Mouse (Mus musculus): ENCODE data around the gene Mdm4. TPM values are rescaled to one million over a fixed set of nuclear protein-coding genes. Genes with fewer than 3 reads are reported as not detected.

Gene Mdm4
- polyA plus RNA-seq, 1 experiment from 2014 or later, result 35.9 TPM

GRCm38 (mm10) chr1:132928032-132928906 is 102.1 kb downstream of the Mdm4 start:
- Histone ChIP-seq H3K4me2 (no peak overlapping the region), H3K36me3 (no peaks in the 10 kb centered on the region), H3K4me1 (0 out of 2 replicates have a peak, but pooled peaks cover 5% of the 10 kb centered on the region), H3K4me3 (no peak overlapping the region), H3K9ac (no peak overlapping the region), H3K9me3 (no peaks in the 10 kb centered on the region), H3K27me3 (no peaks in the 10 kb centered on the region; the same call in 1 of the 2 replicates), H3K27ac (no peak overlapping the region)
- WGBS, result 39% methylated on average over 19 of the region's 19 CpGs
- ATAC-seq (ENCODE audit: insufficient number of reproducible peaks, low FRiP score, low TSS enrichment, low read depth), result no peak

GRCm38 (mm10) chr1:132925270-132925669 is 105.1 kb downstream of the Mdm4 start:
- WGBS, result 80% methylated on average over 7 of the region's 7 CpGs
- no peak for ATAC-seq (ENCODE audit: insufficient number of reproducible peaks, low FRiP score, low TSS enrichment, low read depth)

GRCm38 (mm10) chr1:132922257-132922656 is 108.1 kb downstream of the Mdm4 start:
- peaks cover 11% of the 10 kb centered on the region for H3K4me1 ChIP-seq
- no peak overlapping the region for H3K9ac ChIP-seq
- no peak overlapping the region for H3K4me2 ChIP-seq
- ATAC-seq (ENCODE audit: insufficient number of reproducible peaks, low FRiP score, low TSS enrichment, low read depth), result no peak
- H3K36me3 ChIP-seq, result no peaks in the 10 kb centered on the region
- no peaks in the 10 kb centered on the region for H3K9me3 ChIP-seq
- 90% methylated on average over 9 of the region's 9 CpGs for WGBS
- H3K27me3 ChIP-seq, result peaks cover 6% of the 10 kb centered on the region; the same call in 1 of the 2 replicates
- H3K4me3 ChIP-seq, result no peak overlapping the region
- no peak overlapping the region for H3K27ac ChIP-seq

More at GRCm38 (mm10) chr1:132925270-132925669, 105.1 kb downstream of the Mdm4 start:
- no peak overlapping the region for H3K4me3 ChIP-seq
- H3K36me3 ChIP-seq, result no peaks in the 10 kb centered on the region
- H3K27me3 ChIP-seq, result no peaks in the 10 kb centered on the region; the same call in 1 of the 2 replicates
- H3K4me2 ChIP-seq, result no peak overlapping the region
- no peaks in the 10 kb centered on the region for H3K9me3 ChIP-seq
- no peak overlapping the region for H3K9ac ChIP-seq
- 0 out of 2 replicates have a peak, but pooled peaks cover 7% of the 10 kb centered on the region for H3K4me1 ChIP-seq
- H3K27ac ChIP-seq, result no peak overlapping the region

GRCm38 (mm10) chr1:132921071-132921470 is 109.3 kb downstream of the Mdm4 start:
- Histone ChIP-seq H3K27me3 (peaks cover 6% of the 10 kb centered on the region; the same call in 1 of the 2 replicates), H3K4me1 (peaks cover 11% of the 10 kb centered on the region), H3K27ac (no peak overlapping the region), H3K36me3 (no peaks in the 10 kb centered on the region), H3K9me3 (no peaks in the 10 kb centered on the region), H3K4me2 (no peak overlapping the region), H3K9ac (no peak overlapping the region), H3K4me3 (no peak overlapping the region)
- 7% methylated on average over 13 of the region's 13 CpGs for WGBS
- ATAC-seq (ENCODE audit: insufficient number of reproducible peaks, low FRiP score, low TSS enrichment, low read depth), result no peak

GRCm38 (mm10) chr1:132919258-132919657 is 111.1 kb downstream of the Mdm4 start:
- peaks cover 6% of the 10 kb centered on the region; the same call in 1 of the 2 replicates for H3K27me3 ChIP-seq
- H3K9ac ChIP-seq, result no peak overlapping the region
- WGBS, result 77% methylated on average over 8 of the region's 8 CpGs
- H3K4me3 ChIP-seq, result no peak overlapping the region
- H3K9me3 ChIP-seq, result no peaks in the 10 kb centered on the region
- ATAC-seq (ENCODE audit: insufficient number of reproducible peaks, low FRiP score, low TSS enrichment, low read depth), result no peak
- H3K36me3 ChIP-seq, result no peaks in the 10 kb centered on the region
- H3K27ac ChIP-seq, result no peak overlapping the region
- H3K4me2 ChIP-seq, result no peak overlapping the region
- peaks cover 11% of the 10 kb centered on the region for H3K4me1 ChIP-seq

- 0 out of 2 replicates have a peak, but pooled peaks have one; percentile 40 for ATAC-seq (ENCODE audit: insufficient number of reproducible peaks, low FRiP score, low TSS enrichment, low read depth)
- Histone ChIP-seq H3K27me3 (peaks cover 6% of the 10 kb centered on the region; the same call in 1 of the 2 replicates), H3K4me2 (no peak overlapping the region), H3K27ac (no peak overlapping the region), H3K9me3 (no peaks in the 10 kb centered on the region), H3K4me3 (no peak overlapping the region), H3K36me3 (no peaks in the 10 kb centered on the region), H3K4me1 (peaks cover 11% of the 10 kb centered on the region), H3K9ac (no peak overlapping the region)
- WGBS, result 16% methylated on average over 10 of the region's 10 CpGs
These were observed 112.2 kb downstream of the Mdm4 start for GRCm38 (mm10) chr1:132918117-132918680.

GRCm38 (mm10) chr1:132917554-132917953 is 112.8 kb downstream of the Mdm4 start:
- H3K27me3 ChIP-seq, result peaks cover 6% of the 10 kb centered on the region; the same call in 1 of the 2 replicates
- H3K9me3 ChIP-seq, result no peaks in the 10 kb centered on the region
- 8% methylated on average over 8 of the region's 8 CpGs for WGBS
- no peak overlapping the region for H3K4me2 ChIP-seq
- no peak overlapping the region for H3K9ac ChIP-seq
- H3K4me3 ChIP-seq, result no peak overlapping the region
- no peaks in the 10 kb centered on the region for H3K36me3 ChIP-seq
- peaks cover 11% of the 10 kb centered on the region for H3K4me1 ChIP-seq
- no peak overlapping the region for H3K27ac ChIP-seq
- ATAC-seq (ENCODE audit: insufficient number of reproducible peaks, low FRiP score, low TSS enrichment, low read depth), result no peak

- no peak for ATAC-seq (ENCODE audit: insufficient number of reproducible peaks, low FRiP score, low TSS enrichment, low read depth)
- Histone ChIP-seq H3K4me1 (peaks cover 9% of the 10 kb centered on the region), H3K36me3 (no peaks in the 10 kb centered on the region), H3K9ac (no peak overlapping the region), H3K27ac (no peak overlapping the region), H3K4me2 (no peak overlapping the region), H3K27me3 (peaks cover 6% of the 10 kb centered on the region; the same call in 1 of the 2 replicates), H3K9me3 (no peaks in the 10 kb centered on the region), H3K4me3 (no peak overlapping the region)
- 49% methylated on average over 6 of the region's 6 CpGs for WGBS
These were observed 114.4 kb downstream of the Mdm4 start for GRCm38 (mm10) chr1:132915849-132916493.

GRCm38 (mm10) chr1:132910414-132911041 is 119.8 kb downstream of the Mdm4 start:
- Histone ChIP-seq H3K9me3 (no peaks in the 10 kb centered on the region), H3K9ac (no peak overlapping the region), H3K27me3 (peaks cover 3% of the 10 kb centered on the region; the same call in 1 of the 2 replicates), H3K4me3 (no peak overlapping the region), H3K36me3 (no peaks in the 10 kb centered on the region), H3K4me2 (no peak overlapping the region), H3K27ac (no peak overlapping the region), H3K4me1 (no peaks in the 10 kb centered on the region)
- no peak for ATAC-seq (ENCODE audit: insufficient number of reproducible peaks, low FRiP score, low TSS enrichment, low read depth)
- WGBS, result 23% methylated on average over 11 of the region's 11 CpGs

- WGBS, result 70% methylated on average over 1 of the region's 1 CpGs
- Histone ChIP-seq H3K9me3 (no peaks in the 10 kb centered on the region), H3K4me3 (no peak overlapping the region), H3K36me3 (no peaks in the 10 kb centered on the region), H3K27me3 (peaks cover 3% of the 10 kb centered on the region; the same call in 1 of the 2 replicates), H3K27ac (no peak overlapping the region), H3K9ac (no peak overlapping the region), H3K4me1 (no peaks in the 10 kb centered on the region), H3K4me2 (no peak overlapping the region)
- ATAC-seq (ENCODE audit: insufficient number of reproducible peaks, low FRiP score, low TSS enrichment, low read depth), result no peak
These were observed 120.4 kb downstream of the Mdm4 start for GRCm38 (mm10) chr1:132909951-132910350.

Measured in limb, embryonic 15.5 days (tissue).